Mouse (Mus musculus): ENCODE data around the gene Olfr412. TPM values are rescaled to one million over a fixed set of nuclear protein-coding genes. Genes with fewer than 3 reads are reported as not detected.
A peak's percentile ranks its signal among the peaks of the same experiment; 100 is the strongest.

The Olfr412 gene
- polyA plus RNA-seq, 1 experiment from 2014 or later, result not detected

DNA sequence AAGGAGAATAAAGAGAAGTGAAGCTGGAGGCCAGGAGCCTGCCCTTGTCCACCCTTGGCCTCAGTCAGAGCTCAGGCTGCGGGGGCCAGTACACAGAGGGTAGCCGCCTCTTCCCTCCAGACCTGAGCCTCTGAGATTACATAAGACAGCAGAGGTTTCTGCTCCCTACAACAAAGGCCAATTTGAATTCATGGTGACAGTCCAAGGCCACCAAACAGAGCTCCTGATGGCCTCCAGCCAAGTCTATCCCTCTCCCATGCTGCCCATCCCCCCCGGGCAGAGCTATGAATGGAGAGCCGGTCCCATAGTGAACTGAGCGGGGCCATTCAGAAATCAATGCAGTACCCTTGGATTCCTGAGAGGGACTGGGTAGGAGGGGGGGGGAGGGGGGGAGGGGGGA, 31.6 kb downstream of the Olfr412 start:
- no peaks in the 10 kb centered on the region for H3K9me3 ChIP-seq

DNA sequence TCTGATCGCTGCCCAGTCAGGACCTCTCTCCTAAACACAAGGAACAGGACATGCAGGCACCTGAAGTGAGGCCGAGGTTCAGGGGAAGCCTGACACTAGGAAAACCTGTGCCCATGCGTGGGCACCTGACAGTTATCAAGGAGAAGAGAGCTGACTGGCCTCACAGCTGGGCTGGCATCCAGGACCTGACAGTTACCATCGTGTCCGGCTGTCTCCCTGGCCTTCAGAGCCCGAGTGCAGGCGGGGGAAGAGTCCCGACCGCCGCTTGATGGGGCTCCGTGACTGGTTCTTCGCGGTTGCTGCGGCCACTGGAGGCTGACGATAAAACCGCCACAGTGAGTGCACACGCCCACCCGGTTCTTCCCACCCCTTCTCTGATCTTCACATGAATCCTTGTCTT, 33.7 kb downstream of the Olfr412 start:
- Histone ChIP-seq H3K36me3 (no peaks in the 10 kb centered on the region), H3K27me3 (no peaks in the 10 kb centered on the region), H3K4me3 (no peak overlapping the region), H3K4me1 (no peaks in the 10 kb centered on the region), H3K4me2 (replicated peaks) (no peak overlapping the region), H3K27ac (no peak overlapping the region), H3K9ac (no peak overlapping the region), H3K9me3 (no peaks in the 10 kb centered on the region)
- no peak for ATAC-seq (ENCODE audit: low FRiP score, low read depth)
- 83% methylated on average over 18 of the region's 18 CpGs for WGBS

More for the DNA sequence above, 31.6 kb downstream of the Olfr412 start:
- ATAC-seq (ENCODE audit: low FRiP score, low read depth), result no peak
- no peaks in the 10 kb centered on the region for H3K36me3 ChIP-seq
- H3K4me3 ChIP-seq, result no peak overlapping the region
- no peak overlapping the region for H3K9ac ChIP-seq
- H3K27me3 ChIP-seq, result no peaks in the 10 kb centered on the region
- WGBS, result 84% methylated on average over 5 of the region's 5 CpGs
- no peaks in the 10 kb centered on the region for H3K4me1 ChIP-seq
- no peak overlapping the region for H3K27ac ChIP-seq
- no peak overlapping the region for H3K4me2 ChIP-seq (replicated peaks)

GRCm38 (mm10) chr11:74402126-74402525, 40.3 kb downstream of the Olfr412 start:
- Histone ChIP-seq H3K9ac (no peak overlapping the region), H3K4me1 (no peaks in the 10 kb centered on the region), H3K9me3 (no peaks in the 10 kb centered on the region), H3K27me3 (0 out of 2 replicates have a peak, but pooled peaks cover 3% of the 10 kb centered on the region), H3K27ac (no peak overlapping the region), H3K36me3 (no peaks in the 10 kb centered on the region), H3K4me2 (replicated peaks) (no peak overlapping the region), H3K4me3 (no peak overlapping the region)
- 41% methylated on average over 2 of the region's 2 CpGs for WGBS
- ATAC-seq (ENCODE audit: low FRiP score, low read depth), result no peak

- peaks cover 14% of the 10 kb centered on the region for H3K4me1 ChIP-seq
- no peak overlapping the region for H3K9ac ChIP-seq
- 51% methylated on average over 2 of the region's 2 CpGs for WGBS
- no peaks in the 10 kb centered on the region for H3K9me3 ChIP-seq
- no peak overlapping the region for H3K4me3 ChIP-seq
- H3K27ac ChIP-seq, result no peak overlapping the region
- ATAC-seq (ENCODE audit: low FRiP score, low read depth), result no peak
- H3K27me3 ChIP-seq, result 0 out of 2 replicates have a peak, but pooled peaks cover 3% of the 10 kb centered on the region
- no peaks in the 10 kb centered on the region for H3K36me3 ChIP-seq
- H3K4me2 ChIP-seq (replicated peaks), result no peak overlapping the region
Observed at GRCm38 (mm10) chr11:74404216-74404615, 42.3 kb downstream of the Olfr412 start.

DNA sequence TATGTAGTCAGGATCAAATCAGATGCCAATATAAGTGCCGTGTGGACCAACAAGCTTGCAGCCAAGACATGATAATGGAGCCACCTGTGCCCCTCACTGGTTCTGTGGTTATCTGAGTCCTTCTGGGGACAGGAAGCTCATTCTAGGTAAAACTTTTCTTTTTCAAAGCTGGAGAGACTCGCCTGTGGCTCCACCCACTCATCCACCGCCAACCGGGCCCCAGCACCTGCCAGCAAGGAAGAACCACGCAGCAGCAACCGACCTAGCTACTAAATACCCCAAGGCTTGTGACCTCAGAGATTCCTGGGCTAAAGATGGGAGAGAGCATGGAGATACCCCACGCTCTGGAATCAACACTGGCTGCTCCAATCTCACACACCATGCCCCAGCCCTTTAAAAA, 43.3 kb downstream of the Olfr412 start:
- Histone ChIP-seq H3K4me2 (replicated peaks) (no peak overlapping the region), H3K4me1 (peaks cover 24% of the 10 kb centered on the region), H3K4me3 (no peak overlapping the region), H3K36me3 (no peaks in the 10 kb centered on the region), H3K9ac (no peak overlapping the region), H3K9me3 (no peaks in the 10 kb centered on the region), H3K27me3 (0 out of 2 replicates have a peak, but pooled peaks cover 3% of the 10 kb centered on the region), H3K27ac (no peak overlapping the region)
- no peak for ATAC-seq (ENCODE audit: low FRiP score, low read depth)
- WGBS, result 70% methylated on average over 7 of the region's 7 CpGs

GRCm38 (mm10) chr11:74408587-74409446, 46.9 kb downstream of the Olfr412 start:
- 0 out of 2 replicates have a peak, but pooled peaks cover 3% of the 10 kb centered on the region for H3K27me3 ChIP-seq
- H3K9ac ChIP-seq, result no peak overlapping the region
- 0 out of 2 replicates have a peak overlapping the region, but pooled peaks have one; percentile 0 for H3K4me2 ChIP-seq (replicated peaks)
- peaks cover 30% of the 10 kb centered on the region for H3K4me1 ChIP-seq
- WGBS, result 43% methylated on average over 4 of the region's 4 CpGs
- H3K27ac ChIP-seq, result peak overlapping the region; percentile 52; the same call in 1 of the 2 replicates
- no peak overlapping the region for H3K4me3 ChIP-seq
- H3K9me3 ChIP-seq, result no peaks in the 10 kb centered on the region
- peak; percentile 78 for ATAC-seq (ENCODE audit: low FRiP score, low read depth)
- no peaks in the 10 kb centered on the region for H3K36me3 ChIP-seq

- Histone ChIP-seq H3K4me1 (peaks cover 30% of the 10 kb centered on the region), H3K36me3 (no peaks in the 10 kb centered on the region), H3K9ac (no peak overlapping the region), H3K27ac (peak overlapping the region; percentile 52; the same call in 1 of the 2 replicates), H3K27me3 (no peaks in the 10 kb centered on the region), H3K4me2 (replicated peaks) (0 out of 2 replicates have a peak overlapping the region, but pooled peaks have one; percentile 0), H3K4me3 (no peak overlapping the region), H3K9me3 (no peaks in the 10 kb centered on the region)
- 30% methylated on average over 5 of the region's 5 CpGs for WGBS
- 0 out of 2 replicates have a peak, but pooled peaks have one; percentile 37 for ATAC-seq (ENCODE audit: low FRiP score, low read depth)
Observed at GRCm38 (mm10) chr11:74409447-74409754, 47.5 kb downstream of the Olfr412 start.

DNA sequence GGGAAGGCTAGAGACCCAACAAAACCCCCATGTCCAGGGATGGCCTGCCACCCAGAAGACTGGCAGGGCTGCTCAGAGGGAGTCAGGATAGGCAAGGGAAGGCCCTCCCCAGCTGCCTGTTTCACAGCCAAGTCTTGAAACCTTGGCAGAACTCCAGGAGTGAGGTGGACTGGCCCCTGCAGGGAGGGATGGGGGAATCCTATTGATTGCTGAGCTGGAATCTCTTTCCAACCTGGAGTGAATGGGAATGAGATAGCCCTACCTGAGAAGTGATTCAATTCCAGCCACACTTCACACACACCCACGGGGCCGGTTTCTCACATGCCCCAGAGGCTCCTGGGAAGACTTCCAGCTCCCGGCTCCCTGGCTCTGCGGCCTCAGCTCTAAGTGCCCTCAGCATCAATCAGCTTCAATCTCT, 47.9 kb downstream of the Olfr412 start:
- no peak overlapping the region for H3K9ac ChIP-seq
- ATAC-seq (ENCODE audit: low FRiP score, low read depth), result no peak
- H3K4me3 ChIP-seq, result no peak overlapping the region
- H3K27me3 ChIP-seq, result no peaks in the 10 kb centered on the region
- no peaks in the 10 kb centered on the region for H3K9me3 ChIP-seq
- H3K4me2 ChIP-seq (replicated peaks), result 0 out of 2 replicates have a peak overlapping the region, but pooled peaks have one; percentile 0
- WGBS, result 37% methylated on average over 4 of the region's 4 CpGs
- H3K36me3 ChIP-seq, result no peaks in the 10 kb centered on the region
- peaks cover 30% of the 10 kb centered on the region for H3K4me1 ChIP-seq
- H3K27ac ChIP-seq, result peak overlapping the region; percentile 52; the same call in 1 of the 2 replicates

DNA sequence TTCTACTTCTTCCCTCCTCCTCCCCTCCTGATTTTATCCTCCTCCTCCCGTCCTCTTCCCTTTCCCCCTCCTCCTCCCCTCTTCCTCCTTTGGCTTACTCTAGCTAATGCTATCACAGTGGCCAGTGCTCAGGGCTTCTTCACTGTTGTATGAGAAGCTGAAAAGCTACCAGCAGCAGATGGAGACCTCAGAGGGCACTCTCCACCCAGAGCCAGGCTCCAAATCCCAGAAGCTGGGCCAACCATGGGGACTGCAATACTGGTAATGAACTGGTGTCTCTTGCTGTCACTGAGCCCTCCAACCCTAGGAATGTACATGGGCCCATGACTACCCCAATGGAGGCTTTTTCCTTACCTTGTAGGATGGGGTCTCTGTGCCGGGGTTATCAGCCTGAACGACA, 50.1 kb downstream of the Olfr412 start:
- Histone ChIP-seq H3K4me3 (no peak overlapping the region), H3K4me2 (replicated peaks) (no peak overlapping the region), H3K27me3 (no peaks in the 10 kb centered on the region), H3K9ac (no peak overlapping the region), H3K36me3 (no peaks in the 10 kb centered on the region), H3K4me1 (peaks cover 30% of the 10 kb centered on the region), H3K9me3 (no peaks in the 10 kb centered on the region), H3K27ac (no peak overlapping the region)
- WGBS, result 72% methylated on average over 3 of the region's 3 CpGs
- ATAC-seq (ENCODE audit: low FRiP score, low read depth), result no peak

DNA sequence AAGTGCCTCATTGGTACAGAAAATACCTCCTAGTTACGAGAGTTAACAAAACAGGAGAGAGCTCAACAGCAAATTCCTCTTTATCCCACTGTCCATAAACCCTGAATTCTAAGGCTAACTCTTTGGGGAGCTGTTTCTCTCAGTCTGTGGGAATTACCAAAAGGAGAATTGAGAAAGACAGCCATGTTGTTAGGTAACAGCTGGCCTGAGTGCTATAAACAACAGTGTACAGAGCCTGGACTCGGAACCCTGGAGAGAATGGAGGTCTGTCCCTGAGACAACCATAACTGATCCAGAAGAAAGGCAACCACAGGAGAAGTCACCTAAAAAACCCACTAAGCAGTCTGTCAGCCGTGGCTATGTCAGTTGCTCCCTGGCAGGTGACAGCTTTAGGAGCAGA, 50.6 kb downstream of the Olfr412 start:
- Histone ChIP-seq H3K27ac (no peak overlapping the region), H3K9ac (no peak overlapping the region), H3K9me3 (no peaks in the 10 kb centered on the region), H3K27me3 (no peaks in the 10 kb centered on the region), H3K4me1 (peaks cover 30% of the 10 kb centered on the region), H3K4me2 (replicated peaks) (no peak overlapping the region), H3K4me3 (no peak overlapping the region), H3K36me3 (no peaks in the 10 kb centered on the region)
- WGBS, result 61% methylated on average over 3 of the region's 3 CpGs
- no peak for ATAC-seq (ENCODE audit: low FRiP score, low read depth)

- 75% methylated on average over 3 of the region's 3 CpGs for WGBS
- Histone ChIP-seq H3K4me3 (no peak overlapping the region), H3K27me3 (no peaks in the 10 kb centered on the region), H3K36me3 (no peaks in the 10 kb centered on the region), H3K4me1 (peaks cover 23% of the 10 kb centered on the region), H3K4me2 (replicated peaks) (no peak overlapping the region), H3K9ac (no peak overlapping the region), H3K27ac (no peak overlapping the region), H3K9me3 (no peaks in the 10 kb centered on the region)
- ATAC-seq (ENCODE audit: low FRiP score, low read depth), result no peak
Observed at GRCm38 (mm10) chr11:74413449-74413972, 51.6 kb downstream of the Olfr412 start.

DNA sequence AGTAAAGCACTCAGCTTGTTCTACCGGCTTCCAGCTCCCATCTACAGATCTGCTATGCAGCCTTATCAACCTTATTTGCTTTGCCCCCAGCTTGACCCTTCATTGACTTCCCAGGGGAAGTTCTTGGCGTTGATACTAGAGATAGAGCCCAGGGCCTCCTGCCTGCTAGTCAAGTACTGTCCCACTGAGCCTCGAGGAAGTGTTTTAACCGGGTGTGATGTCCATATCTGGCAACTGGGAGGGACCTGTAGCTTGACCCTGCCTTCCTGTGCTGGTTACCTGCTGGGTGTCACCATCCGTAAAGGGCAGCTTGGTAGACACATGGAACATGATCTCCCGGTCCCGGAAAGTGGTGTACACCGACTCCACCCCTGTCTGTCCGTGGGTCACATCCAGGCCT, 52.2 kb downstream of the Olfr412 start:
- 68% methylated on average over 9 of the region's 9 CpGs for WGBS
- no peak for ATAC-seq (ENCODE audit: low FRiP score, low read depth)
- H3K9me3 ChIP-seq, result no peaks in the 10 kb centered on the region
- H3K4me3 ChIP-seq, result no peak overlapping the region
- no peaks in the 10 kb centered on the region for H3K27me3 ChIP-seq
- H3K9ac ChIP-seq, result no peak overlapping the region
- no peak overlapping the region for H3K27ac ChIP-seq
- peaks cover 17% of the 10 kb centered on the region for H3K4me1 ChIP-seq
- no peak overlapping the region for H3K4me2 ChIP-seq (replicated peaks)
- H3K36me3 ChIP-seq, result no peaks in the 10 kb centered on the region

All from limb, embryonic 13.5 days (tissue).